Mouse (Mus musculus): ENCODE measurements around the gene Lamb3.

DNA sequence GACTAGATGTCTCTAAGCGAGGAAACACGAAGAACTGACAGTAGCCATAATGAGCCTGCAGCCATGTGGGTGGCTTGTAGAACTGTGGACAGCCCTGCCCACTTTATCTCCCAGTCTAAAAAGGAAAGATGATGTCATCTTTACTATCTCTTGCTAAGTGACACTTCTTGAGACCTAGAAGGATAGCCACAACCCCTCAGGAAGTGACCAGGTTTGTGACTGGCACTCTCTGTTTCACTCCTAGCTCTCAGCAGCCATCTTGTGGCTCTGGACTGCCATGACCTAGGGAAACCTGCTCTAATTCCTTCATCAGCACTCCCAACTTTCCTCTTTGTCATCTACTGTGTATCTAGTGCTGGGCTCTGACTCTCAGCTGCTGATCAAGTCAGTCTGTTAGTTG lies 9.2 kb upstream of the Lamb3 start:
- TF ChIP-seq POLR2A (IDR thresholded peaks at IDR 0.05; ENCODE audit: low read depth, low read length) = no peak
- TF ChIP-seq CTCF (IDR thresholded peaks at IDR 0.05; ENCODE audit: extremely low read depth, insufficient read depth, insufficient read length, insufficient replicate concordance) = no peak

All from spleen, adult 2 months (tissue).